Mouse (Mus musculus) hindbrain, postnatal 0 days (tissue): ENCODE data around the gene Tspan33. TPM values are rescaled to one million over a fixed set of nuclear protein-coding genes. Genes with fewer than 3 reads are reported as not detected.

Experiments used
- ATAC-seq: fragments of 200-750 bp; cut with Nextera tagmentation; 2 replicates; pipeline ENCODE4 v1.8.0; 2017; ENCODE audit warnings: mild to moderate bottlenecking, moderate TSS enrichment, moderate library complexity
- DNase-seq: peaks from one replicate; pipeline ENCODE4 v3.0.0-alpha.2; 2015; ENCODE audit warnings: low spot score
- H3K27ac ChIP-seq: fragments of 300-500 bp; sonication (generic); 2 replicates; pipeline ENCODE4 v1.5.1; 2014; ENCODE audit warnings: mild to moderate bottlenecking
- H3K27me3 ChIP-seq: fragments of 300-500 bp; sonication (generic); 2 replicates; pipeline ENCODE4 v1.6.1; 2014; ENCODE audit warnings: low read length, mixed read lengths; ENCODE audit not compliant: insufficient read depth
- H3K36me3 ChIP-seq: fragments of 300-500 bp; sonication (generic); 2 replicates; pipeline ENCODE4 v1.6.1; 2014; ENCODE audit warnings: low read length, mixed read lengths; ENCODE audit not compliant: insufficient read depth
- H3K4me1 ChIP-seq: fragments of 300-500 bp; sonication (generic); 2 replicates; pipeline ENCODE4 v1.6.1; 2014; ENCODE audit warnings: antibody characterized with exemption, low read length, mixed read lengths; ENCODE audit not compliant: insufficient read depth
- H3K4me2 ChIP-seq: fragments of 300-500 bp; sonication (generic); 2 replicates; pipeline ENCODE4 v1.6.1; 2014; ENCODE audit warnings: low read depth, mild to moderate bottlenecking, low read length, moderate library complexity, mixed read lengths
- H3K4me3 ChIP-seq: fragments of 300-500 bp; sonication (generic); 2 replicates; pipeline ENCODE4 v1.5.1; 2014; ENCODE audit warnings: low read length
- H3K9ac ChIP-seq: fragments of 300-500 bp; sonication (generic); replicated peaks from 2 replicates; pipeline ENCODE4 v1.6.1; 2014; ENCODE audit warnings: mild to moderate bottlenecking, low read length, moderate library complexity, mixed read lengths
- H3K9me3 ChIP-seq: fragments of 300-500 bp; sonication (generic); 2 replicates; pipeline ENCODE4 v1.6.1; 2016; ENCODE audit warnings: low read length, mixed read lengths
- CTCF ChIP-seq: IDR thresholded peaks from 2 replicates; pipeline ENCODE4 v1.5.1; 2016; ENCODE audit warnings: antibody characterized with exemption, control low read depth, low read depth
- WGBS: fragments of 180-500 bp; shearing (Covaris S2); extraction: QIAGEN DNeasy Blood & Tissue Kit; methylation state at CpG from one replicate; pipeline ENCODE4 v1.1.7; 2014; 5-methylcytosine and 5-hydroxymethylcytosine counted together
- polyA plus RNA-seq: library from polyadenylated mRNA; unstranded; fragments of >200 nt; fragmentation: Nextera tagmentation; extraction: Ambion mirVana; gene quantifications from 2 replicates; pipeline ENCODE4 v1.2.1, GENCODE M21; 2015
- total RNA-seq: library from RNA; depleted of rRNA; stranded (reverse); fragments of >200 nt; gene quantifications from 2 replicates; pipeline ENCODE4 v1.2.3, GENCODE M21; 2014; rRNA removed

Tspan33 gene
- total RNA-seq = 23.9 and 26.0 TPM in 2 replicates
- 15.4 and 15.5 TPM in 2 replicates for polyA plus RNA-seq

DNA sequence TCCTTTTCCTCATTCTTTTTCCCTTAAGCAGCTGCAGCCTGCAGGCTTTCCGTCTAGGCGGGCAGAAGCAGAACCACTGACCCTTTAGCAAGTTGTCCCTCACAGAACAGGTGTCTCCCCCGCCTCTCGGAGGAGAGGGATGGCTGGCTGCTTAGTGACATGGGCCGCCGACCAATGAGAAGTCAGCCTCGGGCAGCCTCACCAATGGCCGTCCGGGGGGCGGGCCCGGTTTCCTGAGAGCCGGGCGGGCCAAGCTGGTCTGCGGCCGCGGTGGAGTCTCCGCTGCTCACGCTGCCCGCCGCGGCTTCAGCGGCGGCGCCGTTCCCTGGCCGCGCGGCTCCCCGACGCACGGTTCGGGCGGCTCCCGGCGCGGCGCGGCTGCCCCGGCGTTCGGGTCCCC, at the start of gene Tspan33:
Gene Tspan33 (plus strand): TSS at position 270 of the 400 bp plus-strand sequence.
- Histone ChIP-seq H3K4me2 (peak within 1 kb of the TSS; percentile 99), H3K27me3 (no peaks in the 10 kb centered on the region), H3K9me3 (no peaks in the 10 kb centered on the region), H3K9ac (peak within 1 kb of the TSS; percentile 76), H3K4me3 (peak within 1 kb of the TSS; percentile 76), H3K36me3 (no peaks in the 10 kb centered on the region), H3K27ac (0 out of 2 replicates have a peak within 1 kb of the TSS, but pooled peaks have one; percentile 20), H3K4me1 (peaks cover 4% of the 10 kb centered on the region; the same call in 1 of the 2 replicates)
- peak; percentile 95 for DNase-seq
- peak; percentile 98 for ATAC-seq
- TF ChIP-seq CTCF = no peak
- under 1% methylated on average over 23 of the region's 41 CpGs for WGBS

DNA sequence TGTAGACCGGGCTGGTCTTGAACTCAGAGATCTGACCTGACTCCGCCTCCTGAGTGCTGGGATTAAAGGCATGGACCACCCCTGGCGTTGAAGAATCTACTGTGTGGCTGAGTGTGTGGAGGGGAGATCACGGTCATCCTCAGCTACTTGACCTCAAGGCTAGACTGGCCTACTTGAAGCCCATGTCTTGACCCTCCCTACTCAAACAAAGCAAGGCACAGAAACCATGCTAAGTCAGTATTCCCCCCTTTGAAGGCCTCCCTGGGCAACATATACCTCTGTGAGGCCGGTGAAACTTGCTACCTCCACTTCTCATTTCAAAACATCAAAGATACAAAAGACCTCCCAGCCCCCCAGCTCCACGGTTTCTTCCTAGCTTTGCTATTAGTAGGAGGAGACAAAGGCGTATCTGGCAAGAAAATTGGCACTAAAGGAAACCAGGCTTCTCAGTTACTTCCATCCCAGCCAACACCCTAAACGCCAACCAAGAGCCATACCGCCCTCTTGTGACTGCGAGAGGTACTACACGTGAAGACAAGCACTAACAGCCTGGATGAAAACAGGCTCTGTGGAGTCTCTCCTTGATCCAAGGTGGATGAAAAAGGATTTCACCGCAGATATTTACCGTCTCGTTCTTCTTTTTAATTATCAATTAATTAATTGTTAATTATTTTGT, 44.4 kb upstream of the Tspan33 start:
- ATAC-seq (peak; percentile 71), DNase-seq (peak; percentile 90)
- 34% methylated on average over 14 of the region's 14 CpGs for WGBS
- Histone ChIP-seq H3K9ac (no peak overlapping the region), H3K27ac (no peak overlapping the region), H3K9me3 (no peaks in the 10 kb centered on the region), H3K27me3 (no peaks in the 10 kb centered on the region), H3K36me3 (no peaks in the 10 kb centered on the region), H3K4me3 (no peak overlapping the region), H3K4me1 (no peaks in the 10 kb centered on the region), H3K4me2 (no peak overlapping the region)
- peak; percentile 95 for TF ChIP-seq CTCF

DNA sequence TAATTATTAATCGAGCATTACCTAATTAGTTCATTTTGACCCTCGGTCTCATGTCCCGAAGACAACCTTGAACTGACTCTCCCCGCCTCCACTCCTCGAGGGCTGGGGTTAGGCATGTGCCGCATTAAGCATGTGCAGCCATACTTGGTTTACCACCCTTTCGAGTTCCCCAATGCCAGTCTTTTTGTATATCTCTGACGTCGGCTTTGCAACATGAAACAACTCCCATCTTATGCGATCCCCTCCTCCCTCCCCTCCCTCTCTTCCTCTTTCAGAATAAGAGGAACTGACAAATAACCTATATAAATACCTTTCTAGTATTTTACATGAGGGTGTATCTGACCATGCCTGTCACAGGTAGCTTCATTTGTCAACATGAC, 43.9 kb upstream of the Tspan33 start:
- ATAC-seq (no peak), DNase-seq (no peak)
- Histone ChIP-seq H3K4me1 (no peaks in the 10 kb centered on the region), H3K36me3 (no peaks in the 10 kb centered on the region), H3K27me3 (no peaks in the 10 kb centered on the region), H3K27ac (no peak overlapping the region), H3K4me3 (no peak overlapping the region), H3K4me2 (no peak overlapping the region), H3K9ac (no peak overlapping the region), H3K9me3 (no peaks in the 10 kb centered on the region)
- TF ChIP-seq CTCF = no peak
- 74% methylated on average over 10 of the region's 10 CpGs for WGBS

DNA sequence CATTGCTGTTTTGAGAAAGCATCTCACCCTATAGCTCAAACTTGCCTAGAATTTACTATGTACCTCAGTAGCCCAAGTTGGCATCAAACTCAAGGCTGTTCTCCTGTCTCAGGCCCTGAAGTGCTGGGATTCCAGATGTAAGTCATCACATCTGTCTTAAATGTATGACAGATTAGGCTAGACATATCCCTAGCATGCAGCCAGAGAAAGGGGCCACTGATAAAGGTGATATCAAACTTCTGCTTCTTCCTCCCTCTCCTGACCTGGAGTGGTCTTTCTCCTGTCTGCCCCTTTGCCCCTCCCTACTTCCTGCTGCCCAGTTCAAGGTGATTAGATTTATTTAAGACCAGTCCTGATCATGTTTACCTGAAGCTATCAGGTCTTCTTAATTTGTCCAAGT, 40.8 kb upstream of the Tspan33 start:
- H3K27ac ChIP-seq = no peak overlapping the region
- no peaks in the 10 kb centered on the region for H3K9me3 ChIP-seq
- no peak for TF ChIP-seq CTCF
- ATAC-seq (no peak), DNase-seq (no peak)
- no peak overlapping the region for H3K4me2 ChIP-seq
- H3K27me3 ChIP-seq = no peaks in the 10 kb centered on the region
- no peak overlapping the region for H3K4me3 ChIP-seq
- no peaks in the 10 kb centered on the region for H3K4me1 ChIP-seq
- no peaks in the 10 kb centered on the region for H3K36me3 ChIP-seq
- H3K9ac ChIP-seq = no peak overlapping the region

DNA sequence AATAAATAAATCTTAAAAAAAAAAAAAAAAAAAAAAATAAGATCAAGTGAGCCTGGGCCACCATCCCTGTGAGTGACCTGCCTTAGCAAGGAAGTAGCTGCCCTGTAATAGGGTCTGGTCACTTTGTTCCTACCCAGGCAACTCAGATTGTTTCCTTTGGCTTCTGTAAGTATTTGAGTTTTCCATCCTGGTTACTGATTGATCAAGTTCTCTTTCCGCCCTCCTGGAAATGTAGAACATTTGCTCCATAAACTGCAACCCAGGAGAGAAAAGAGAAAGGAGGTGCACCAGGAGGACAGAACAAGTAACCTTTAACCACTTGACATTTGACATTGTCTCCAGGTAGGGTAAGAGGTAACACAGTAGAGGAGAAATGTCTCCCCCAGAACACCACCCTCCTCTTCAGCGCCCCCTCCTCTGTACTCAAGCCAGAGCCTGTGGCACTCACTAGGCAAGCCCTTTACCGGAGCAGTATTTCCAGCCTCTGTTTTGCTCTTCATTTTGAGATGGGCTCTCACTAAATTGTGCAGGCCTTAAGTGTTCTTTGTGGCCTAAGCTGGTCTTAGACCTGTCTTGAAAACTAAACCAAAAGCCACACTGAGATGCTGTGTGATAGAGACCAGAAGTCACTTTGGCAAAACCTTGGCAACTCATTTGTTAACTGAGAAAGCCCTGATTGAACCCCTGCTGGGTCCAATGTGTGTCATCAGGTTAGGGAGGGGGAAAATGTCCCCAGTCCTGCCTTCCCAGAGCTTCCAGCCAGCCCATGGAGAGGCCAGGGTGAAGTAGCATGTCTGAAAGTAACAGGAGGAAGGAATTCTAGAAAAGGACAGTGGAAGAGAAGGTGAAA, 35.2 kb upstream of the Tspan33 start:
- Histone ChIP-seq H3K4me1 (no peaks in the 10 kb centered on the region), H3K27me3 (no peaks in the 10 kb centered on the region), H3K4me2 (no peak overlapping the region), H3K4me3 (no peak overlapping the region), H3K9ac (no peak overlapping the region), H3K36me3 (no peaks in the 10 kb centered on the region), H3K9me3 (no peaks in the 10 kb centered on the region), H3K27ac (no peak overlapping the region)
- DNase-seq (no peak), ATAC-seq (no peak)
- WGBS = 79% methylated on average over 3 of the region's 3 CpGs
- TF ChIP-seq CTCF = no peak

DNA sequence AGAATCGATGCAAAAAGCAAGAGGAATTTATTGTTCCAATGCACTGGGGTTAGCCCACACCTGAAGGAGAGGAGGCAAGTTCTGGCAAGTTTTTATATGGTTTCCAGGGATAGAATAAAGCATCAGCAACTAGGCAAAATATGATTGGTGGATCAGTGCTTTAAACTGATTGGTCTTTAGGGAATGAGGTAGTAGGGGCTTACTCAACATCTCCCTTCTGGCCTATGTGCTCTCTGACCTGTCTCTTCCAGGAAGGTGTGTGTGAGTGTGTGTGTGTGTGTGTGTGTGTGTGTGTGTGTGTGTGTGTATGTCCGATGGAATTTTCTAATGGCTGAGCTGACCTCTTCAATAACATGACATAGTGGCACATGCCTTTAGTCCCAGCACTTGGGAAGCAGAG, 34.1 kb upstream of the Tspan33 start:
- DNase-seq (no peak), ATAC-seq (no peak)
- Histone ChIP-seq H3K4me3 (no peak overlapping the region), H3K27ac (no peak overlapping the region), H3K9ac (no peak overlapping the region), H3K27me3 (no peaks in the 10 kb centered on the region), H3K9me3 (no peaks in the 10 kb centered on the region), H3K4me2 (no peak overlapping the region), H3K36me3 (no peaks in the 10 kb centered on the region), H3K4me1 (no peaks in the 10 kb centered on the region)
- TF ChIP-seq CTCF = no peak
- 81% methylated on average over 2 of the region's 2 CpGs for WGBS
